Mouse (Mus musculus): ENCODE data around the gene Adprh. TPM values are rescaled to one million over a fixed set of nuclear protein-coding genes. Genes with fewer than 3 reads are reported as not detected.
"Not testable (repeated sequence)": the region's sequence is repeated elsewhere in the genome, so short reads cannot be mapped to it uniquely, and the experiment has no call there.

Adprh gene
- polyA plus RNA-seq, 1 experiment from 2014 or later, result 98.3 TPM

GRCm38 (mm10) chr16:38477241-38477608 is 24.7 kb upstream of the Adprh start:
- H3K4me1 ChIP-seq (ENCODE audit: control insufficient read depth, insufficient read depth, low read length); H3K27me3 ChIP-seq (ENCODE audit: control insufficient read depth, insufficient read depth, low read length); H3K36me3 ChIP-seq (ENCODE audit: control insufficient read depth, insufficient read depth, low read length); H3K9me3 ChIP-seq (ENCODE audit: control insufficient read depth, low read length); H3K27ac ChIP-seq (ENCODE audit: low read depth, low read length): not testable (repeated sequence)
- 0 out of 2 replicates have a peak, but pooled peaks have one; percentile 29 for ATAC-seq (ENCODE audit: low FRiP score, low TSS enrichment)
- Histone ChIP-seq H3K4me2 (replicated peaks; ENCODE audit: low read depth, low read length) (peak overlapping the region; percentile 61), H3K9ac (ENCODE audit: low read depth, low read length) (peak overlapping the region; percentile 47; the same call in 1 of the 2 replicates), H3K4me3 (ENCODE audit: low read length) (peak overlapping the region; percentile 37)
- WGBS, result 30% methylated on average over 14 of the region's 14 CpGs

GRCm38 (mm10) chr16:38476312-38477240 is 24.1 kb upstream of the Adprh start:
- H3K27me3 ChIP-seq (ENCODE audit: control insufficient read depth, insufficient read depth, low read length), result no peaks in the 10 kb centered on the region
- H3K36me3 ChIP-seq (ENCODE audit: control insufficient read depth, insufficient read depth, low read length), result no peaks in the 10 kb centered on the region
- peak overlapping the region; percentile 37 for H3K4me3 ChIP-seq (ENCODE audit: low read length)
- WGBS, result 8% methylated on average over 34 of the region's 34 CpGs
- no peaks in the 10 kb centered on the region for H3K9me3 ChIP-seq (ENCODE audit: control insufficient read depth, low read length)
- 0 out of 2 replicates have a peak, but pooled peaks cover 5% of the 10 kb centered on the region for H3K4me1 ChIP-seq (ENCODE audit: control insufficient read depth, insufficient read depth, low read length)
- ATAC-seq (ENCODE audit: low FRiP score, low TSS enrichment), result peak; percentile 40; the same call in 1 of the 2 replicates
- H3K9ac ChIP-seq (ENCODE audit: low read depth, low read length), result peak overlapping the region; percentile 47
- peak overlapping the region; percentile 37; the same call in 1 of the 2 replicates for H3K27ac ChIP-seq (ENCODE audit: low read depth, low read length)
- peak overlapping the region; percentile 61 for H3K4me2 ChIP-seq (replicated peaks; ENCODE audit: low read depth, low read length)

GRCm38 (mm10) chr16:38475681-38476311 is 23.3 kb upstream of the Adprh start:
- H3K4me1 ChIP-seq (ENCODE audit: control insufficient read depth, insufficient read depth, low read length), result 0 out of 2 replicates have a peak, but pooled peaks cover 5% of the 10 kb centered on the region
- no peak overlapping the region for H3K4me3 ChIP-seq (ENCODE audit: low read length)
- no peak overlapping the region; the same call in 1 of the 2 replicates for H3K27ac ChIP-seq (ENCODE audit: low read depth, low read length)
- H3K36me3 ChIP-seq (ENCODE audit: control insufficient read depth, insufficient read depth, low read length), result no peaks in the 10 kb centered on the region
- peak; percentile 51; the same call in 1 of the 2 replicates for ATAC-seq (ENCODE audit: low FRiP score, low TSS enrichment)
- H3K4me2 ChIP-seq (replicated peaks; ENCODE audit: low read depth, low read length), result peak overlapping the region; percentile 61
- H3K9me3 ChIP-seq (ENCODE audit: control insufficient read depth, low read length), result no peaks in the 10 kb centered on the region
- whole genome bisulfite sequencing, result 32% methylated on average over 4 of the region's 4 CpGs
- no peaks in the 10 kb centered on the region for H3K27me3 ChIP-seq (ENCODE audit: control insufficient read depth, insufficient read depth, low read length)
- H3K9ac ChIP-seq (ENCODE audit: low read depth, low read length), result peak overlapping the region; percentile 47; the same call in 1 of the 2 replicates

- H3K9me3 ChIP-seq (ENCODE audit: control insufficient read depth, low read length), result no peaks in the 10 kb centered on the region
- no peak overlapping the region for H3K4me3 ChIP-seq (ENCODE audit: low read length)
- H3K27me3 ChIP-seq (ENCODE audit: control insufficient read depth, insufficient read depth, low read length), result no peaks in the 10 kb centered on the region
- WGBS, result 79% methylated on average over 9 of the region's 9 CpGs
- H3K4me1 ChIP-seq (ENCODE audit: control insufficient read depth, insufficient read depth, low read length), result 0 out of 2 replicates have a peak, but pooled peaks cover 5% of the 10 kb centered on the region
- no peak overlapping the region for H3K4me2 ChIP-seq (replicated peaks; ENCODE audit: low read depth, low read length)
- no peak overlapping the region for H3K27ac ChIP-seq (ENCODE audit: low read depth, low read length)
- ATAC-seq (ENCODE audit: low FRiP score, low TSS enrichment), result no peak
- H3K9ac ChIP-seq (ENCODE audit: low read depth, low read length), result no peak overlapping the region
- no peaks in the 10 kb centered on the region for H3K36me3 ChIP-seq (ENCODE audit: control insufficient read depth, insufficient read depth, low read length)
These were observed 22.3 kb upstream of the Adprh start for GRCm38 (mm10) chr16:38474677-38475286.

GRCm38 (mm10) chr16:38473661-38474060 is 21.2 kb upstream of the Adprh start:
- H3K4me2 ChIP-seq (replicated peaks; ENCODE audit: low read depth, low read length), result no peak overlapping the region
- H3K4me3 ChIP-seq (ENCODE audit: low read length), result no peak overlapping the region
- 0 out of 2 replicates have a peak, but pooled peaks cover 5% of the 10 kb centered on the region for H3K4me1 ChIP-seq (ENCODE audit: control insufficient read depth, insufficient read depth, low read length)
- no peaks in the 10 kb centered on the region for H3K9me3 ChIP-seq (ENCODE audit: control insufficient read depth, low read length)
- H3K27ac ChIP-seq (ENCODE audit: low read depth, low read length), result no peak overlapping the region
- 93% methylated on average over 5 of the region's 5 CpGs for WGBS
- no peak for ATAC-seq (ENCODE audit: low FRiP score, low TSS enrichment)
- H3K36me3 ChIP-seq (ENCODE audit: control insufficient read depth, insufficient read depth, low read length), result no peaks in the 10 kb centered on the region
- no peak overlapping the region for H3K9ac ChIP-seq (ENCODE audit: low read depth, low read length)
- H3K27me3 ChIP-seq (ENCODE audit: control insufficient read depth, insufficient read depth, low read length), result no peaks in the 10 kb centered on the region

- Histone ChIP-seq H3K27me3 (ENCODE audit: control insufficient read depth, insufficient read depth, low read length) (no peaks in the 10 kb centered on the region), H3K4me1 (ENCODE audit: control insufficient read depth, insufficient read depth, low read length) (0 out of 2 replicates have a peak, but pooled peaks cover 5% of the 10 kb centered on the region), H3K36me3 (ENCODE audit: control insufficient read depth, insufficient read depth, low read length) (no peaks in the 10 kb centered on the region), H3K4me2 (replicated peaks; ENCODE audit: low read depth, low read length) (no peak overlapping the region), H3K9ac (ENCODE audit: low read depth, low read length) (no peak overlapping the region), H3K27ac (ENCODE audit: low read depth, low read length) (no peak overlapping the region), H3K4me3 (ENCODE audit: low read length) (no peak overlapping the region), H3K9me3 (ENCODE audit: control insufficient read depth, low read length) (no peaks in the 10 kb centered on the region)
- ATAC-seq (ENCODE audit: low FRiP score, low TSS enrichment), result no peak
- 92% methylated on average over 5 of the region's 5 CpGs for WGBS
These were observed 20.0 kb upstream of the Adprh start for GRCm38 (mm10) chr16:38472507-38472873.

GRCm38 (mm10) chr16:38471697-38472506 is 19.4 kb upstream of the Adprh start:
- H3K27ac ChIP-seq (ENCODE audit: low read depth, low read length), result no peak overlapping the region
- no peaks in the 10 kb centered on the region for H3K36me3 ChIP-seq (ENCODE audit: control insufficient read depth, insufficient read depth, low read length)
- no peak for ATAC-seq (ENCODE audit: low FRiP score, low TSS enrichment)
- no peaks in the 10 kb centered on the region for H3K9me3 ChIP-seq (ENCODE audit: control insufficient read depth, low read length)
- 0 out of 2 replicates have a peak, but pooled peaks cover 5% of the 10 kb centered on the region for H3K4me1 ChIP-seq (ENCODE audit: control insufficient read depth, insufficient read depth, low read length)
- H3K9ac ChIP-seq (ENCODE audit: low read depth, low read length), result no peak overlapping the region
- no peak overlapping the region for H3K4me3 ChIP-seq (ENCODE audit: low read length)
- H3K27me3 ChIP-seq (ENCODE audit: control insufficient read depth, insufficient read depth, low read length), result no peaks in the 10 kb centered on the region
- no peak overlapping the region for H3K4me2 ChIP-seq (replicated peaks; ENCODE audit: low read depth, low read length)
- 77% methylated on average over 11 of the region's 11 CpGs for WGBS

GRCm38 (mm10) chr16:38469437-38469836 is 16.9 kb upstream of the Adprh start:
- no peak for ATAC-seq (ENCODE audit: low FRiP score, low TSS enrichment)
- no peak overlapping the region for H3K4me2 ChIP-seq (replicated peaks; ENCODE audit: low read depth, low read length)
- H3K4me1 ChIP-seq (ENCODE audit: control insufficient read depth, insufficient read depth, low read length), result no peaks in the 10 kb centered on the region
- H3K27ac ChIP-seq (ENCODE audit: low read depth, low read length), result no peak overlapping the region
- no peaks in the 10 kb centered on the region for H3K9me3 ChIP-seq (ENCODE audit: control insufficient read depth, low read length)
- no peak overlapping the region for H3K4me3 ChIP-seq (ENCODE audit: low read length)
- H3K9ac ChIP-seq (ENCODE audit: low read depth, low read length), result no peak overlapping the region
- 76% methylated on average over 8 of the region's 8 CpGs for WGBS
- no peaks in the 10 kb centered on the region for H3K27me3 ChIP-seq (ENCODE audit: control insufficient read depth, insufficient read depth, low read length)
- no peaks in the 10 kb centered on the region for H3K36me3 ChIP-seq (ENCODE audit: control insufficient read depth, insufficient read depth, low read length)

Data from kidney, embryonic 14.5 days (tissue).